Mouse (Mus musculus) heart, embryonic 15.5 days (tissue): ENCODE measurements around the gene Clcn1. TPM values are rescaled to one million over a fixed set of nuclear protein-coding genes. Genes with fewer than 3 reads are reported as not detected.

Experiments
- ATAC-seq: fragments of 200-750 bp; cut with Nextera tagmentation; replicated peaks from 2 replicates; pipeline ENCODE4 v1.8.0; 2017; ENCODE audit warnings: low read depth, moderate TSS enrichment; ENCODE audit not compliant: insufficient number of reproducible peaks, insufficient read depth, low FRiP score
- H3K27ac ChIP-seq: fragments of 300-500 bp; sonication (generic); 2 replicates; pipeline ENCODE4 v1.5.1; 2015; ENCODE audit warnings: mild to moderate bottlenecking, inconsistent platforms
- H3K27me3 ChIP-seq: fragments of 300-500 bp; sonication (generic); 2 replicates; pipeline ENCODE4 v1.6.1; 2015; ENCODE audit warnings: inconsistent platforms
- H3K36me3 ChIP-seq: fragments of 300-500 bp; sonication (generic); 2 replicates; pipeline ENCODE4 v1.6.1; 2015; ENCODE audit warnings: mild to moderate bottlenecking, inconsistent platforms
- H3K4me1 ChIP-seq: fragments of 300-500 bp; sonication (generic); replicated peaks from 2 replicates; pipeline ENCODE4 v1.6.1; 2015; ENCODE audit warnings: inconsistent platforms
- H3K4me2 ChIP-seq: fragments of 300-500 bp; sonication (generic); 2 replicates; pipeline ENCODE4 v1.6.1; 2015; ENCODE audit warnings: inconsistent platforms, mild to moderate bottlenecking, moderate library complexity
- H3K4me3 ChIP-seq: fragments of 300-500 bp; sonication (generic); 2 replicates; pipeline ENCODE4 v1.5.1; 2015; ENCODE audit warnings: mild to moderate bottlenecking, inconsistent platforms
- H3K9ac ChIP-seq: fragments of 300-500 bp; sonication (generic); 2 replicates; pipeline ENCODE4 v1.6.1; 2015; ENCODE audit warnings: mild to moderate bottlenecking, inconsistent platforms
- H3K9me3 ChIP-seq: fragments of 300-500 bp; sonication (generic); replicated peaks from 2 replicates; pipeline ENCODE4 v1.6.1; 2016; ENCODE audit warnings: inconsistent platforms
- WGBS: fragments of 180-500 bp; shearing (Covaris S2); methylation state at CpG from one replicate; pipeline ENCODE4 v1.1.7; 2015; ENCODE audit warnings: mixed read lengths; 5-methylcytosine and 5-hydroxymethylcytosine counted together
- polyA plus RNA-seq: library from polyadenylated mRNA; unstranded; fragments of >200 nt; fragmentation: Nextera tagmentation; extraction: Ambion mirVana; gene quantifications from 2 replicates; pipeline ENCODE4 v1.2.1, GENCODE M21; 2015

Clcn1 gene
- polyA plus RNA-seq, 1 experiment from 2014 or later: 0.28 TPM

DNA sequence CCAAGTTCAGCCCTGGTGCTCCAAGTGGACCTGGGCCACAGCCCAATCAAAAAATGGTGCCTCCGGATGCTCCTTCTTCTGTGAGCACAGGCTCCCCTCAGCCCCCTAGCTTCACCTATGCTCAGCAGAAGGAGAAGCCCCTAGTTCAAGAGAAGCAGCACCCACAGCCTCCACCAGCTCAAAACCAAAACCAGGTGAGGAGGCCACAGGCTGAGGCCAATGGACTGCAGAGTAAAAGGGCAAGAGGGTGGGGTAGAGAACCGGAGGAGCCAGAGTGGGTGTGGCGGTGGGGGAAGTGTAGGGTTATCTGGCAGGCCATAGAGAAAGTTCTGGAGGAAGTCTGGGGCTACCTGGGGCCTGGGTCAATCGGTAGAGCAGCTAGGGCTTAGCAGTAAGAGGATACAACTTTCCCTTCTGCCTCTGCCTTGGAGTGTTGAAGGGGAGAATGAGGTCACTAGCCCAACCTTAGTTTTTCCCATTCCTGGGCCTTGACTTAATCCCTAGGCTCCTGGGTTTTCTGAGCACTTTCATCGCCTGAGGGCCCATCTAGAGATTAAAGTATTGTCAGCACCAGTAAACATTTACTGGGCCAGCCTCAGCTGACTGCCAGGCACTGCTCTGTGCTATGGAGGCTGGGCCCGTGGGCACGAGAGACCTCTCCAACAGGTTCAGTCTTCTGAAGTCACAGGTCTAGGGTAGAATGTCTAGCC, 65.4 kb downstream of the Clcn1 start:
- H3K9me3 ChIP-seq: no peaks in the 10 kb centered on the region
- peaks cover 36% of the 10 kb centered on the region for H3K36me3 ChIP-seq
- peaks cover 64% of the 10 kb centered on the region for H3K4me1 ChIP-seq
- H3K27ac ChIP-seq: peak overlapping the region; percentile 97
- H3K27me3 ChIP-seq: no peaks in the 10 kb centered on the region
- peak overlapping the region; percentile 66 for H3K4me2 ChIP-seq
- 33% methylated on average over 7 of the region's 7 CpGs for WGBS
- no peak for ATAC-seq
- peak overlapping the region; percentile 88 for H3K9ac ChIP-seq
- peak overlapping the region; percentile 81 for H3K4me3 ChIP-seq

DNA sequence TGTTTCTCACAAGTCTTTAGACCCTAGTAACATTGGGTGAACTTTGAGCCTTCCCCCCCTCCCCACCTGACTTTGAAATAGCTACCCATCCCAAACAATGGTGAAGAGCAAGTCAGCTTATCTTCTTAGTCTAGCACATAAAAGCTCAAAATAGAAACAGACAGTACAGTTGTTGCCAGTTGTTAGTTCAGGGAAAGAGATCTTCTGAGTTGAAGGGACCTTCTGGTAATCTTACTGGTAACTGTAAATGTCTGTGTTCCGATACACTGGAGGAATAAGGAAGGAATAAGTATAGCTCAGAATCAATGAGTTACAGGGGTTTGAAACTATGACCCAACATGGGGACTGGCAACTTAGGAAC, 66.0 kb downstream of the Clcn1 start:
- peaks cover 41% of the 10 kb centered on the region for H3K36me3 ChIP-seq
- 56% methylated on average over 1 of the region's 1 CpGs for WGBS
- H3K9ac ChIP-seq: peak overlapping the region; percentile 88; the same call in 1 of the 2 replicates
- H3K4me3 ChIP-seq: peak overlapping the region; percentile 81
- peak overlapping the region; percentile 66 for H3K4me2 ChIP-seq
- no peaks in the 10 kb centered on the region for H3K9me3 ChIP-seq
- H3K27ac ChIP-seq: peak overlapping the region; percentile 97
- H3K4me1 ChIP-seq: peaks cover 69% of the 10 kb centered on the region
- ATAC-seq: no peak
- no peaks in the 10 kb centered on the region for H3K27me3 ChIP-seq

DNA sequence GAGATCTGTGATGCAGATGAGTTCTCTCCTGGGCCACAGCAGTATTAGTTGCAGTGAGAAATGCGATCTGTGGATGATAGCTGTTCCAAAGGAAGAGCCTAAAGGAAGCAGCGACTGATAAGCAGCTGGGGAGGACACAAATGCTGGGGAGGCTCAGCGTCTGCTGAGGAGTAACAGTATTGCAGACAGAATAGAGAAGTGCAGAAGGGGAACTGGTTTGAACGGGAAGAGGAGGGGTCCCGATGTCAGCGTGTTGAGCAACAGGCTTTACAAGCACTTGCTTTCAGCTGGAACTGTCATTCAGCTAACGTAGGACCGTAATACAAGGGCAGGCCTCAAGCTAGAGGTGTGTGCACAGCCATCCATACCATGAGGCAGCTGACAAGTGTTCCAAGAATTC, 66.7 kb downstream of the Clcn1 start:
- Histone ChIP-seq H3K4me1 (peaks cover 76% of the 10 kb centered on the region), H3K4me3 (peak overlapping the region; percentile 81), H3K36me3 (peaks cover 49% of the 10 kb centered on the region), H3K9me3 (no peaks in the 10 kb centered on the region), H3K27ac (peak overlapping the region; percentile 97), H3K27me3 (no peaks in the 10 kb centered on the region), H3K9ac (peak overlapping the region; percentile 23; the same call in 1 of the 2 replicates), H3K4me2 (peak overlapping the region; percentile 66)
- 29% methylated on average over 8 of the region's 8 CpGs for WGBS
- ATAC-seq: no peak

DNA sequence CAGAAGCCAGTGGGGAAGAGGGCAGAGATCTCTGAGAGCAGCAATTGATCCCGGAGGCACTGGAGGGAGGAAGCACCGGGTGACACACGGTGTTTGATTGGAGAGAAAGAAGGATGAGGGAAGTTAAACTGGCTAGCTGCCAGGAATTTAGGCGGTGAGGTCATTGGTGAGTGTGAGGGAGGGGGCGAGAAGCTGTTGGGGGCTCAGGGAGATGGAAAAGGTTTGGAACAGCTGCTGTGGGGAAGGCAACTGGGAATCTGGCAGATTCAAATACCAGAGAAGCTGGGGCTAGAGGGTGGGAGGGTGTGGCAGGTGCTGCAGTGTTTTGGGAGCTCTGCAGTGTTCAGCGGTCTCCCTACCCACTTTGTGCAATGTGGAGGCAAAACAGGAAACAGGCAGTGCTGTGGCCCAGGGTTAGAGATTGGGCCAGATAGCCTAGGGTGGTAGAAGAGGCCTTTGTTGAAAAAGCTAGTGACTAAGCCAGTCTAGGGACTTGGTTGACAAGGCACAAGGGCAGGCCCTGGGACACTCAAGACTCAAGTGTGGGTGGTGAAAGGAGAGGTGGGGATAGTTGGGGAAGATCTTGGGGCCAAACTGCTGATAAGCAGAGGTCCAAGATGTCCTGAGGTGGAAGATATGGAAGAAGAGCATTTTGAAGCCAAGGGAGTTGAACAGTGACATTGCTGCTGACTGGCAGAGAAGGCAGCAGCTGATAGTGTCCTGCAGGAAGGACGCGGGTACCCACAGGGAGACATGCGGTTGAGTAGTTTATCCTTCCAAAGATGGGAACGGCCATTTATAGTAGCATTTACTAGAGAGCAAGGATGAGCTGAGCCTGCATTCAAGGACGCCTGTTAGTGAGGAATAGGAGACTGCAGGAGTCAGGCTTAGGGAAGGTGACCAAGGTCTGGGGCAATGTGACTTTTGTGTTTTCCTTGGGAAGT, 67.9 kb downstream of the Clcn1 start:
- no peaks in the 10 kb centered on the region for H3K9me3 ChIP-seq
- H3K27me3 ChIP-seq: no peaks in the 10 kb centered on the region
- H3K36me3 ChIP-seq: peaks cover 60% of the 10 kb centered on the region
- 16% methylated on average over 11 of the region's 11 CpGs for WGBS
- peak overlapping the region; percentile 81 for H3K4me3 ChIP-seq
- no peak for ATAC-seq
- peak overlapping the region; percentile 29 for H3K9ac ChIP-seq
- H3K4me2 ChIP-seq: peak overlapping the region; percentile 66
- peaks cover 84% of the 10 kb centered on the region for H3K4me1 ChIP-seq
- peak overlapping the region; percentile 97 for H3K27ac ChIP-seq

DNA sequence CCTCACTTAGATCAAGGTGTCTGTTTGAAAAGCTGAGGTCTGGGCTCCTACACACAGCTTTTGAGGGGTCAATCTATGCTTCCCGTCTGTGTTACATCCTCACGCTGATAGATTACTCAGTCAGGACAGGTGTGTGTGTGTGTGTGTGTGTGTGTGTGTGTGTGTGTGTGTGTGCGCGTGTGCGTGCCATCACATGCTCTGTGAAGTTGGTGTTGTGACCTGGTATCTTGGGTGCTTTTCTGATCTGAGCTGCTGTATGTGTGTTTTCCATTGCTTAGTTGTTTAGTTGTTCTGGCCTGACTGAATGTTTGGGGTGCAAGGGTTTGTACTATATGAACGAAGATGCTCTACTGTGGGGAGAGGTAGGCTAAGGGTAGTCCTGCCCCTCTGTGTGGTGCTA, 68.9 kb downstream of the Clcn1 start:
- Histone ChIP-seq H3K36me3 (peaks cover 66% of the 10 kb centered on the region), H3K27ac (peak overlapping the region; percentile 97; the same call in 1 of the 2 replicates), H3K4me2 (peak overlapping the region; percentile 66), H3K4me1 (peaks cover 93% of the 10 kb centered on the region), H3K27me3 (no peaks in the 10 kb centered on the region), H3K9ac (peak overlapping the region; percentile 16; the same call in 1 of the 2 replicates), H3K9me3 (no peaks in the 10 kb centered on the region), H3K4me3 (no peak overlapping the region)
- 96% methylated on average over 6 of the region's 6 CpGs for WGBS
- ATAC-seq: no peak

DNA sequence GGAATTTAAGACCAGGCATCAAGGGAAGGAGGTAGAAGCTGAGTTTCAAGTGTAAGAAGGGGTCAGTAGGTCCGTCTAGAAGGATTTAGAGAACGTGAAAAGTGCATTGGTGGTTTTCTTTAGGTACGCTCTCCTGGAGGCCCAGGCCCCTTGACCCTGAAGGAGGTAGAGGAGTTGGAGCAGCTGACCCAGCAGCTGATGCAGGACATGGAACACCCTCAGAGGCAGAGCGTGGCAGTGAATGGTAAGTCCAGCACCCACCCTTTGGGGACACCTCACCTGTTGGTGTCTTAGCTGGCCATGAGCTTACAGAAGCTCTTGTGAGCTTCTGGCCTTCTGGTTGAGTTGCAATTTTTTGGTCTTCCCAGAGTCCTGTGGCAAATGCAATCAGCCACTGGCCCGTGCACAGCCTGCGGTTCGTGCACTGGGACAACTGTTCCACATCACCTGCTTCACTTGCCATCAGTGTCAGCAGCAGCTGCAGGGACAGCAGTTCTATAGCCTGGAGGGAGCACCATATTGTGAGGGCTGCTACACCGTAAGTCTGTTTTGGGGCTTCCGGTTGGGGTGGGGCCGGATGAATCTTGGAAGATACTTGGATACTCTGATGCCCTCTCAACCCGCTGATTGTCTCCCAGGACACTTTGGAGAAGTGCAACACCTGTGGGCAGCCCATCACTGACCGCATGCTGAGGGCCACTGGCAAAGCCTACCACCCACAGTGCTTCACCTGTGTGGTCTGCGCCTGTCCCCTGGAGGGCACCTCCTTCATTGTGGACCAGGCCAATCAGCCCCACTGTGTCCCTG, 69.5 kb downstream of the Clcn1 start:
- no peak overlapping the region for H3K9ac ChIP-seq
- no peak overlapping the region; the same call in none of the 2 replicates for H3K27ac ChIP-seq
- peaks cover 73% of the 10 kb centered on the region for H3K36me3 ChIP-seq
- H3K4me1 ChIP-seq: peaks cover 95% of the 10 kb centered on the region
- no peak for ATAC-seq
- no peaks in the 10 kb centered on the region for H3K9me3 ChIP-seq
- no peaks in the 10 kb centered on the region for H3K27me3 ChIP-seq
- H3K4me2 ChIP-seq: no peak overlapping the region
- WGBS: 90% methylated on average over 13 of the region's 13 CpGs
- H3K4me3 ChIP-seq: no peak overlapping the region

DNA sequence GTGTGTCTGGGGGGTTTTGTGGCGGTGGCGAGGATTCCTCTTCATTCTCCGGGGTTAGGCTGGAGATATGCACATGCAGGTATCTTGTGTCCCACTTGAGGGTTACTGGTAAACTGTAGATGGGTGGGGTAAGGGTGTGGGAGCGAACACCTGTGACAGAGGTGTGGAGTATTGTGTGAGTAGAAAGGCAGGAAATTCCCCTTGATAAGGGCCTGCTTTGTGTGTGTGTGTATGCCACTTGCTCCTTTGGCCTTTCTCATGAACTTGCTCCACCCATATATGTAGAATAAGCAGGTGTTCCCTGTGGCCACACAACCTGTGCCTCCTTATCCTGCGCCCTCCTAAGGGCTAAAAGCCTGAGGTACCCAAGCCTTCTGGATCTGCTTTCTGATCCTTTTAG, 70.4 kb downstream of the Clcn1 start:
- H3K4me3 ChIP-seq: no peak overlapping the region
- 89% methylated on average over 5 of the region's 5 CpGs for WGBS
- no peak for ATAC-seq
- no peaks in the 10 kb centered on the region for H3K9me3 ChIP-seq
- peak overlapping the region; percentile 43; the same call in 1 of the 2 replicates for H3K27ac ChIP-seq
- peaks cover 76% of the 10 kb centered on the region for H3K36me3 ChIP-seq
- no peak overlapping the region for H3K4me2 ChIP-seq
- H3K9ac ChIP-seq: no peak overlapping the region
- peaks cover 91% of the 10 kb centered on the region for H3K4me1 ChIP-seq
- H3K27me3 ChIP-seq: no peaks in the 10 kb centered on the region

DNA sequence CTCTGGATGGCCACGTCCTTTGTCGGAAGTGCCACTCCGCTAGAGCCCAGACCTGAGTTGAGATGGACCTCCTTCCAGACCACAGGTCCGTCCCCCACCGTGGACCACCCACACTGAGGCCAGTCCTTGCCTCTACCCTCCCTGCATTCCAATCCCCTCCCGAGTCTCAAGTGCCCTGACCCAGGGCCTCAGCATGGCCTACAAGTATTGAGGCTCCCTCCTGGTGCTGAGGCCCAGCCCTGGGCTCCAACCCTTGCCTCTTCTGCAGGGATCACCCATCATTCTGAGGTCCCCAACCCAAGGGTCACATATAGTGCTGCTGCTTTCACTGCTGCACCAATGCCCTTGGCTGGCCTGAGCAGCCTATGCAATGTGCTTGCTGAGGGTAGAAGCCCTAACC, 71.4 kb downstream of the Clcn1 start:
- no peak for ATAC-seq
- Histone ChIP-seq H3K36me3 (peaks cover 71% of the 10 kb centered on the region), H3K9ac (no peak overlapping the region), H3K4me3 (no peak overlapping the region), H3K4me2 (no peak overlapping the region), H3K27me3 (no peaks in the 10 kb centered on the region), H3K9me3 (no peaks in the 10 kb centered on the region), H3K4me1 (peaks cover 91% of the 10 kb centered on the region), H3K27ac (peak overlapping the region; percentile 43)
- 48% methylated on average over 6 of the region's 6 CpGs for WGBS

DNA sequence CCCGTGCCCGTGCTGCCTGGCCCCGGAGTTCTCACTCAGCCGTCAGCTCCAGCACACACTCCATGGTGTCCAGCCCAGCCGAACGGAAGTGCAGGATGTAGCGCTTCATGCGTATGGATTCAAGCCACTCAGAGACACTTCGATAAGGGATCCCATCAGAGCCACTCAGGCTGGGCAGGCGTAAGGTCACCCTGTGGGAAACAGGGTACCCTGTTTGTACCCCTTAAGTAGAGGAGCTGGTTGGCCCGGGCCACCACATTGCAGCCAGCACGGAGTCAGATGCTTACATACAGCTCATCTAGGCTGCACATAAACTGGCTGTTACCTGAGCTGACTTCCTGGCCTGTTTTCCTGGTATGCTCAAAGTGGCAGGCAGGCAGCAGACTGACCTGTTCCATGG, 72.4 kb downstream of the Clcn1 start:
- H3K4me3 ChIP-seq: no peak overlapping the region
- no peaks in the 10 kb centered on the region for H3K9me3 ChIP-seq
- no peaks in the 10 kb centered on the region for H3K27me3 ChIP-seq
- 0 out of 2 replicates have a peak, but pooled peaks have one; percentile 6 for ATAC-seq
- H3K9ac ChIP-seq: no peak overlapping the region
- H3K4me1 ChIP-seq: peaks cover 86% of the 10 kb centered on the region
- 65% methylated on average over 12 of the region's 12 CpGs for WGBS
- H3K36me3 ChIP-seq: peaks cover 65% of the 10 kb centered on the region
- H3K4me2 ChIP-seq: no peak overlapping the region
- peak overlapping the region; percentile 79 for H3K27ac ChIP-seq

DNA sequence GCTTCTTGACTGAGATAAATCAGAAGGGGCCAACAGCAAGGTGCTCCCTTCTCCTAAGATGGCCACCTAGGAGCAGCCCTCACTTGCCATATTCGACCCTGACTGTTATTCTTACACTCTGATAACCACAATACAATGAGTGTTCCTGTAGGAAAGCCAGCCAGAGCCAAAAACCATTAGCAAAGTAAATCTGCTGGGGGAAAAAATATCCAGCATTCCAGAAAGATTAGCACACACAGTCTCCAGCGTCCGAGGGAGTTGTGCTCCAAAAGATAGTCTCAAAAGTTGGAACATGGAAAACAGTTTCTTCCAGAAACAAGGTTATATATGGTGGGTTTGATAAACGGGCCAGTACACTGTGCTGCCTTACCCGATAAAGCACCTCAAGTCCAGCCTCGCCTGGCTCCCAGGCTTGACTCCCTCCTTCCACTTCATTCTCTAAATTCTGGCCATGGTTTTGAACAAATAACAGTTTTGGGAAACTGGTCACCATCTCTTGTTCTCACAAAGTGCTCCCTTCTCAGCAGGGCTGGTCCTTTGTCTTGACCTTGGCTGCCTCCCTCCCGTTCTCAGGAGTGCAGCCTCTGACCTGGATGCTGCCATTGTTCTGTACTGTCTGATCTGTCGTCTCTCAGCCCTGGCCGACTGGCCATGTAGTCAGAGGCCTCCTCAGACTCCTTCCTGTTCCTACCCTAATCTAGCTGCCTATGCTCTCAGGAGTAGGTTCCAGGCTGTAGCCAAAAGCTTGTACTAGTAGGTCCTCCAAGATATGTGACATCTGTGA, 73.1 kb downstream of the Clcn1 start:
- Histone ChIP-seq H3K4me2 (no peak overlapping the region), H3K36me3 (peaks cover 64% of the 10 kb centered on the region), H3K4me3 (no peak overlapping the region), H3K27me3 (no peaks in the 10 kb centered on the region), H3K9me3 (no peaks in the 10 kb centered on the region), H3K27ac (peak overlapping the region; percentile 79), H3K4me1 (peaks cover 80% of the 10 kb centered on the region), H3K9ac (no peak overlapping the region)
- ATAC-seq: peak; percentile 23
- WGBS: 36% methylated on average over 9 of the region's 9 CpGs
